Mouse (Mus musculus): Measurements from ENCODE around the gene Krt8. TPM values are rescaled to one million over a fixed set of nuclear protein-coding genes. Genes with fewer than 3 reads are reported as not detected.

The Krt8 gene
- 2.7 and 3.7 TPM in 2 replicates for polyA plus RNA-seq (2014; fragmentation: Nextera tagmentation; extraction: Ambion mirVana)

DNA sequence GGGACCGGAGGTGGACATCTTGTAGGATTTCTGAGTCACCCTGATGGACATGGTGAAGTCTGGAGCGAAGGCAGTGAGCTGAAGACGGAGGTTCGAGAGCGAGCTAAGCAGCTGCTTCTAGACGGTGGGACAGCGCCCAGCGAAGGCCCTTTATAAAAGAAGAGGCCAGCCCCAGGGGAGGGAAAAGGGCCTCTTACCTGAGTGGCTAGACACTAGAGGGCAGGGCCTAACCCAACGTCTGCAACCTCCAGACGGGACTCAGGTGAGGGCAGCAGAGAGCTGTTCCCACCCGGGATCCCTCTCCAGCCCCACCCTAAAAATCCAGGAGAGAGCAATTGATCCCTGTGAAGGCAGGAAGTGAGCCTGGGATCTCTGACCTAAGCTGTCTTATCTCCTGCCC is at the start of gene Krt8:
Gene Krt8, minus strand, starts transcription at position 294 of the 400 bp plus-strand sequence.
- peaks cover 29% of the 10 kb centered on the region for H3K27me3 ChIP-seq (replicated peaks; ENCODE audit: control insufficient read depth, insufficient read depth, low read length)
- H3K9ac ChIP-seq (ENCODE audit: low read length) = no peak within 1 kb of the TSS
- no peak for DNase-seq (ENCODE audit: low spot score)
- ATAC-seq = no peak
- H3K4me2 ChIP-seq (ENCODE audit: low read length) = peak within 1 kb of the TSS; percentile 44; the same call in 1 of the 2 replicates
- H3K9me3 ChIP-seq (replicated peaks; ENCODE audit: control insufficient read depth, low read length) = no peaks in the 10 kb centered on the region
- peak within 1 kb of the TSS; percentile 6; the same call in 1 of the 2 replicates for H3K4me3 ChIP-seq (ENCODE audit: low read depth, low read length)
- 12% methylated on average over 10 of the region's 11 CpGs for WGBS
- no peaks in the 10 kb centered on the region for H3K4me1 ChIP-seq (ENCODE audit: control insufficient read depth, insufficient read depth, low read length)
- H3K27ac ChIP-seq (ENCODE audit: low read depth, low read length) = no peak within 1 kb of the TSS
- H3K36me3 ChIP-seq (ENCODE audit: control insufficient read depth, insufficient read depth, low read length) = no peaks in the 10 kb centered on the region

DNA sequence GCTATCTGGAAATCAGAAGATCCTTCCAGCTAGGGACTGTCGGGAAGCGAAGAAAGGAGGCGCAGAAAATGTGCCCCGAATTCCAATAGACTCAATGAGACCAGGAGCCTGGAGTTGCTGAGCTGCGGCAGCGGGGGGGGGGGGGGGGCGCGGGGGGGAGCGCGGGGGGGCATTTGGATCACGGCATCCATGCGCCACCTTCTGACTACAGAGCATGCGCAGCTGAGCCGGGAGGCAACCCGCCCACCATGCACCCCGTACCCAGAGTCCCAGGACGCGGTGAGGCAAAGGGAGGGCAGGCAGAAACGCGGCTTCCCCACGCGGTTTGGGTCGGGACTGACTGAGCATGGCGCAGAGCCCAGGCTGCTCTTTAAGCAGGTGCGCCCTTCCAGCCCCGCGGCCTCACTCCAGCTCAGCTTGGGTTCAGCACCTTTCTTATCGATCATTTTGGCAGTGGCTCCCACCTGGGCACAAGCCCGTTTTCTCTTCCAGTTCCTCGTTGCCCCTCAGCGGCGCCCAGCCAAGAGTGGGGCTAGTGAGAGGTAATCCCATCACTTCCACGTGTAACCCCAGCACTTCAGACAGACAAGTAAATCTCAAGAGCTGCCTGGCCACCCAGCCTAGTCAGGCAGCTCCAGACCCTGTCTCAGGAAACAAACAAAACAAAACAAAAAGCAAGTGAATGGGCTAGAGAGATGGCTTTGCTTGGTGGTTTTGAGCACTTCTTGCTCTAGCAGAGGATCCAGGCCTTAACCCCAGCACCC is 47.8 kb upstream of the Krt8 start:
- ATAC-seq (peak; percentile 91), DNase-seq (ENCODE audit: low spot score) (peak; percentile 82)
- 0% methylated on average over 27 of the region's 33 CpGs for WGBS
- Histone ChIP-seq H3K4me2 (ENCODE audit: low read length) (peak overlapping the region; percentile 67), H3K27me3 (replicated peaks; ENCODE audit: control insufficient read depth, insufficient read depth, low read length) (no peaks in the 10 kb centered on the region), H3K9me3 (replicated peaks; ENCODE audit: control insufficient read depth, low read length) (no peaks in the 10 kb centered on the region), H3K4me1 (ENCODE audit: control insufficient read depth, insufficient read depth, low read length) (no peaks in the 10 kb centered on the region), H3K4me3 (ENCODE audit: low read depth, low read length) (peak overlapping the region; percentile 43), H3K27ac (ENCODE audit: low read depth, low read length) (peak overlapping the region; percentile 55; the same call in 1 of the 2 replicates), H3K9ac (ENCODE audit: low read length) (peak overlapping the region; percentile 62), H3K36me3 (ENCODE audit: control insufficient read depth, insufficient read depth, low read length) (no peaks in the 10 kb centered on the region)

DNA sequence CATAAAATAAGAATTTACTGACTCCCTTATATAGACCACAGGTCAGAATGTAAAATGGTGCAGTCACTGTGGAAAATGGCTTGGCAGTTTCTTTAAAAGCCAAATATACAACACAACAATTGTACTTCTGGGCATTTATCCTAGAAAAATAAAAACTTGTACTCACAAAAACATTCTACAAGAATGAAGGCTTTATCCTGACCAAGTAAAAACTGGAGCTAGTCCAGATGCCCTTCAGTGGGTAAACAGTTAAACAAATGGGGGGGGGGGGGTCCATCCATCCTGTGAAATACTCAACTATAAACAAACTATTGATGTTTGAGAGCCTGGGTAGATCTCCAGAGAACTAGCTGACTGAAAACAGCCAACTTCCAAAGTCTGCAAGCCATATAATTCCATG is 45.6 kb upstream of the Krt8 start:
- Histone ChIP-seq H3K27ac (ENCODE audit: low read depth, low read length) (no peak overlapping the region), H3K27me3 (replicated peaks; ENCODE audit: control insufficient read depth, insufficient read depth, low read length) (no peaks in the 10 kb centered on the region), H3K9ac (ENCODE audit: low read length) (no peak overlapping the region), H3K4me2 (ENCODE audit: low read length) (no peak overlapping the region), H3K4me3 (ENCODE audit: low read depth, low read length) (no peak overlapping the region), H3K4me1 (ENCODE audit: control insufficient read depth, insufficient read depth, low read length) (no peaks in the 10 kb centered on the region), H3K36me3 (ENCODE audit: control insufficient read depth, insufficient read depth, low read length) (no peaks in the 10 kb centered on the region), H3K9me3 (replicated peaks; ENCODE audit: control insufficient read depth, low read length) (no peaks in the 10 kb centered on the region)
- DNase-seq (ENCODE audit: low spot score) (no peak), ATAC-seq (no peak)

DNA sequence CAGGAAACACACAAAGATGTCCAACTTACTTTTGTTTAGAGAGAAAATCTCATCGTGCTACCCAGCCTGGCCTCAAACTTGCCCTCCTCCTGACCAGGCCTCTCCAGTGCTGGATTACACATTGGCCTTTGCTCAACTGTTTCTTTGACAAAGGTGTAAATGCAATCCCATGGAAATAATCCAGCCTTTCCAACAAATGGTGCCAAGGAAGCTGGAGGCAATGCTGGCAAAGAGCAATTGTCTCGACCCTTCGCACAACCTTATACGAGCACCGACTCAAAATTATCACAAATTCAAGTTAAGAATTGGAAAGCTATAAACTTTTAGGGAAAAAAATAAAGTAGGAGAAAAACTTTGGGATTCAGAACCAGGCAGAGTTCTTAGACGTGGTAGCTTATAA is 43.7 kb upstream of the Krt8 start:
- ATAC-seq = no peak
- no peak overlapping the region for H3K4me3 ChIP-seq (ENCODE audit: low read depth, low read length)
- WGBS = 87% methylated on average over 6 of the region's 6 CpGs
- no peak overlapping the region for H3K4me2 ChIP-seq (ENCODE audit: low read length)
- no peaks in the 10 kb centered on the region for H3K9me3 ChIP-seq (replicated peaks; ENCODE audit: control insufficient read depth, low read length)
- H3K27ac ChIP-seq (ENCODE audit: low read depth, low read length) = no peak overlapping the region
- no peak overlapping the region for H3K9ac ChIP-seq (ENCODE audit: low read length)
- H3K4me1 ChIP-seq (ENCODE audit: control insufficient read depth, insufficient read depth, low read length) = no peaks in the 10 kb centered on the region
- no peaks in the 10 kb centered on the region for H3K27me3 ChIP-seq (replicated peaks; ENCODE audit: control insufficient read depth, insufficient read depth, low read length)
- no peak for DNase-seq (ENCODE audit: low spot score)
- H3K36me3 ChIP-seq (ENCODE audit: control insufficient read depth, insufficient read depth, low read length) = no peaks in the 10 kb centered on the region

DNA sequence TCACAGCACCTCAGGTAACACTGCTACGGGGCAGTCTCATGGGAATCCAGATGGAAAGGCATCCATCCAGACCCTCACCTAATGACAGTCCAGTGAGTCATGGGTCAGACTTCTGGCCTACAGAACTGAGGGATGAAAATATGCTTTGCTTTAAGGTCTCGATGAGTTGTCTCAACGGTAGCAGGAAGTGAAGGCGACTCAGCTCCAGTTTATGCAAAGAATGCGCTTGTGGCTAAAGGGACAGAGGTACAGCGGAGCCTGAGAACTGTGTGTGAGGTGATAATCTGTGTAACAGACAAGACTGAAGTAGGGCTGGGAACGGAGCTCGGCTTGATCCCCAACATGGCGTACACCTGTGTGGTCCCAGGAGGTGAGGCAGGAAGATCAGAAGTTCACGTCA is 41.4 kb upstream of the Krt8 start:
- no peak for ATAC-seq
- no peaks in the 10 kb centered on the region for H3K27me3 ChIP-seq (replicated peaks; ENCODE audit: control insufficient read depth, insufficient read depth, low read length)
- no peak overlapping the region for H3K4me2 ChIP-seq (ENCODE audit: low read length)
- WGBS = 91% methylated on average over 10 of the region's 10 CpGs
- no peak overlapping the region for H3K4me3 ChIP-seq (ENCODE audit: low read depth, low read length)
- no peaks in the 10 kb centered on the region for H3K4me1 ChIP-seq (ENCODE audit: control insufficient read depth, insufficient read depth, low read length)
- no peaks in the 10 kb centered on the region for H3K36me3 ChIP-seq (ENCODE audit: control insufficient read depth, insufficient read depth, low read length)
- no peak for DNase-seq (ENCODE audit: low spot score)
- H3K27ac ChIP-seq (ENCODE audit: low read depth, low read length) = no peak overlapping the region
- H3K9me3 ChIP-seq (replicated peaks; ENCODE audit: control insufficient read depth, low read length) = no peaks in the 10 kb centered on the region
- H3K9ac ChIP-seq (ENCODE audit: low read length) = no peak overlapping the region

DNA sequence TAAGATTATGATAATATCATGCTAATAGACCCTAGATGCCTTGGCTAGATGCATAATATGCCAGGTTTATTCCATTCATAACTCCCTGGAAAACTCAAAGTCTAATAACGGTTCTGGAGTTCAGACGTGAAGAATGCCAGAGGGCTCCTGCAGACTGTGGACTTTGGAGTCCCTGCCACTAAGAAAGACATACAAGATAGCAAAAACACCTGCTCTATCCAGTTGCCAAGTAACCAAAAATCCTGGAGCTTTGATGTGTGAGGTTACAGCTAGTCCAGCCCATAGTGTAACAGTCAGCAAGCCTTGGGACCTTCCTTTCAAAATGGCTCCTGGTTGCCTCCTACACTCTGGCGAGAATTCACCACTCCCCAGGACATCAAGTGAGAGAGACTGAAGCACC is 40.5 kb upstream of the Krt8 start:
- 90% methylated on average over 3 of the region's 3 CpGs for WGBS
- Histone ChIP-seq H3K4me1 (ENCODE audit: control insufficient read depth, insufficient read depth, low read length) (no peaks in the 10 kb centered on the region), H3K9me3 (replicated peaks; ENCODE audit: control insufficient read depth, low read length) (no peaks in the 10 kb centered on the region), H3K36me3 (ENCODE audit: control insufficient read depth, insufficient read depth, low read length) (no peaks in the 10 kb centered on the region), H3K4me2 (ENCODE audit: low read length) (no peak overlapping the region), H3K27me3 (replicated peaks; ENCODE audit: control insufficient read depth, insufficient read depth, low read length) (no peaks in the 10 kb centered on the region), H3K4me3 (ENCODE audit: low read depth, low read length) (no peak overlapping the region), H3K27ac (ENCODE audit: low read depth, low read length) (no peak overlapping the region), H3K9ac (ENCODE audit: low read length) (no peak overlapping the region)
- DNase-seq (ENCODE audit: low spot score) (no peak), ATAC-seq (no peak)

DNA sequence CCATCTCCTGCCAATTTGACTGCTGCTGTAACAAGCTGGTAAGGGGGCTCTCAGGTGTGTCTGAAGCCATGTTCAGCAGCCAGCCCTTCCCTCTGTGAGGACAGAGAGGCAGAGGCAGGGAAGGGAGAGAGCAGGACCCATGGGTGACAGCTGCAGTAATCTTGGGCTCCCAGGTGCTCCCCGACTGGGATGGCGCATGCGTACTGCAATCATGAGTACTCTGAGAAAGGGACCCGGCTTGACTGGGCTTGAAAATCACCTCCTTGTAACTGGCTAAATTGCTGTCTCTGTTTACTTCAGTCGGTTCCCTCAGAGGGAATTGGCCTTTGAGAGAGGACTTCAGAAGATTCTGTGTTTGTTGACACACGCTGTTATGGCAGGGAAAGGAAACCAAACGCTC is 37.7 kb upstream of the Krt8 start:
- H3K27ac ChIP-seq (ENCODE audit: low read depth, low read length) = no peak overlapping the region
- no peak overlapping the region for H3K4me3 ChIP-seq (ENCODE audit: low read depth, low read length)
- H3K27me3 ChIP-seq (replicated peaks; ENCODE audit: control insufficient read depth, insufficient read depth, low read length) = no peaks in the 10 kb centered on the region
- H3K4me1 ChIP-seq (ENCODE audit: control insufficient read depth, insufficient read depth, low read length) = no peaks in the 10 kb centered on the region
- DNase-seq (ENCODE audit: low spot score) (no peak), ATAC-seq (no peak)
- no peaks in the 10 kb centered on the region for H3K36me3 ChIP-seq (ENCODE audit: control insufficient read depth, insufficient read depth, low read length)
- H3K9ac ChIP-seq (ENCODE audit: low read length) = no peak overlapping the region
- H3K4me2 ChIP-seq (ENCODE audit: low read length) = no peak overlapping the region
- 82% methylated on average over 7 of the region's 7 CpGs for WGBS
- no peaks in the 10 kb centered on the region for H3K9me3 ChIP-seq (replicated peaks; ENCODE audit: control insufficient read depth, low read length)

DNA sequence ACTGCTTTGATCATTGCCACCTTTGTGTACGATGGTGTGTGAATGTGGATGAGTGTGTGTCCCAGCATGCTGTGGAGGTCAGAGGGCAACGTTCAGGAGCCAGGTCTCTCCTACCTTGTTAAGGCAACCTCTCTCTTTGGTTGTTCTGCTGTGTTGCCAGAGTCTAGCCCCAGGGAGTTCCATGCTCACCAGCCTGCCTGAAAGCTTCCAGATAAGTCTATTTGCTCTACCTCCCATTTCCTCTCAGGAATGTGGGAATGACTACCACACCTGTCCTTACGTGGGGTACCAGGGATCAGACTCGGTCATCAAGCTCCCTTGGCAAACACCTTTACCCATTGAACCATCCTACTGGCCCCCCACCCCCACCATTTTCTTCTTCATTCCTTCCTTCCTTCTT is 36.0 kb upstream of the Krt8 start:
- no peaks in the 10 kb centered on the region for H3K4me1 ChIP-seq (ENCODE audit: control insufficient read depth, insufficient read depth, low read length)
- DNase-seq (ENCODE audit: low spot score) (no peak), ATAC-seq (no peak)
- H3K9me3 ChIP-seq (replicated peaks; ENCODE audit: control insufficient read depth, low read length) = no peaks in the 10 kb centered on the region
- no peak overlapping the region for H3K9ac ChIP-seq (ENCODE audit: low read length)
- no peak overlapping the region for H3K4me3 ChIP-seq (ENCODE audit: low read depth, low read length)
- H3K36me3 ChIP-seq (ENCODE audit: control insufficient read depth, insufficient read depth, low read length) = no peaks in the 10 kb centered on the region
- WGBS = 89% methylated on average over 4 of the region's 4 CpGs
- H3K4me2 ChIP-seq (ENCODE audit: low read length) = no peak overlapping the region
- H3K27me3 ChIP-seq (replicated peaks; ENCODE audit: control insufficient read depth, insufficient read depth, low read length) = no peaks in the 10 kb centered on the region
- H3K27ac ChIP-seq (ENCODE audit: low read depth, low read length) = no peak overlapping the region

DNA sequence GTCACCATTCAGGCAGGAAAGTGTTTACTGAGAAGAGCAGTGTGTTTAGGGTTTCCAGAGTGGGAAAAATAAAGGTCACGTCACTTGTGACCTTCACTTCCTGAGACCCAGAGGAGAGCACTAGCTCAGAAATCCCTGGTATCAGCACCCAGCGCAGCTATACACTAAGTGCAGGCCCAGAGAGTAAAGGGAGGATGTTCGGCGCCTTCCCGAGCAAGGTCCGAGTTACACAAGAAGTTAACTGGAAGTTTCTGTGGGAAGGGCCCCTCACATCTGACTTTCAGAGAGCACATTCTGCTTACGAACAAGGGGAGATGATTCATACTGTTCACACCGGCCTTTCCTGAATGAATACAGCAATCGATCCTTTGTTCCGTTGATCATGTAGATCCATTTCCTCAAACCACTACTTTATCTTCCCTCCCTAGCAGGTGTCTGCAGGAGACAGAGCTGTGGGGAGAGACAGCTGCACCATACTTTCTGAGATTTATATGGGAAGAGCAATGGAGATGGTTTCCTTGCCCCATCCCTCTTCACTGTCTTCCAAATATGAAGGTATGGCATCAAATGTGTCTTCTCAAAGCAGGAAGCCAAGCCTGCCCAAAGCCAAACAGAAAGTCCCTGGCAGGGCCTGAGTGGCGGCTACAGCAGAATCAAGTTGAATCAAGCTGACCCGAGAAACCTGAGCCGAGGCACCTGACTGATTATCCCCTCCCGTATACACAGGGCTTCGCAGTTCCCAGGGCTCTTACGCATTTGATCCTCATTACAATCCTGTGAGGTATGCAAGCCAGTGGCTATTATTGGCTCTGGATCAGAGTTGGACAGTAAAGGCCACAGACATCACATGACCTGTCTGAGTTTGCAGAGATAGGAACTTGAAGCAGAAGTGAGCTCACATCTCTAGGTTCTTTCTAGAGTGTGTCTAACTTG is 30.1 kb upstream of the Krt8 start:
- Histone ChIP-seq H3K9me3 (replicated peaks; ENCODE audit: control insufficient read depth, low read length) (no peaks in the 10 kb centered on the region), H3K36me3 (ENCODE audit: control insufficient read depth, insufficient read depth, low read length) (no peaks in the 10 kb centered on the region), H3K9ac (ENCODE audit: low read length) (no peak overlapping the region), H3K4me2 (ENCODE audit: low read length) (no peak overlapping the region), H3K4me1 (ENCODE audit: control insufficient read depth, insufficient read depth, low read length) (no peaks in the 10 kb centered on the region), H3K27ac (ENCODE audit: low read depth, low read length) (no peak overlapping the region), H3K4me3 (ENCODE audit: low read depth, low read length) (no peak overlapping the region), H3K27me3 (replicated peaks; ENCODE audit: control insufficient read depth, insufficient read depth, low read length) (no peaks in the 10 kb centered on the region)
- ATAC-seq = no peak
- 66% methylated on average over 16 of the region's 16 CpGs for WGBS
- DNase-seq (ENCODE audit: low spot score) = no peak

All from forebrain, embryonic 14.5 days (tissue).